In genomic region chr16:21483803-21484202, GRCm38 (mm10) we compare ENCODE assay signal across 26 mouse cellular contexts.
A peak's percentile ranks its signal among the peaks of the same experiment; 100 is the strongest.
DNase-seq lines count a peak whose midpoint lies in the region; ATAC-seq lines count a peak whose summit lies in the region.
"Had no signal": no experiment of that assay in that cellular context is flagged by ENCODE, and none has a peak within 500 bp of the region (broad histone marks: within the 10 kb centered on the region; RNA-seq: fewer than 3 reads in every experiment).

No protein-coding gene starts in this region.

- 67% methylated on average over 5 of the region's 5 CpGs for WGBS in heart, embryonic 12.5 days

- H3K9ac ChIP-seq in heart, embryonic 12.5 days: no peak overlapping the region
- H3K9ac ChIP-seq: embryonic facial prominence, embryonic 12.5 days; forebrain, embryonic 13.5 days; forebrain, embryonic 15.5 days; forebrain, postnatal 0 days had no signal

- no peaks in the 10 kb centered on the region for H3K27me3 ChIP-seq in heart, embryonic 12.5 days (replicated peaks)
- H3K27me3 ChIP-seq: CH12.LX; embryonic facial prominence, embryonic 12.5 days; forebrain, embryonic 13.5 days; forebrain, embryonic 15.5 days; Patski had no signal

- peaks cover 10% of the 10 kb centered on the region for H3K36me3 ChIP-seq in heart, embryonic 12.5 days
- H3K36me3 ChIP-seq: embryonic facial prominence, embryonic 12.5 days had no signal

- no peak overlapping the region for H3K4me2 ChIP-seq in heart, embryonic 12.5 days
- H3K4me2 ChIP-seq: embryonic facial prominence, embryonic 12.5 days; forebrain, embryonic 13.5 days; forebrain, embryonic 15.5 days had no signal

- no peaks in the 10 kb centered on the region for H3K9me3 ChIP-seq in heart, embryonic 12.5 days (replicated peaks)
- H3K9me3 ChIP-seq: embryonic facial prominence, embryonic 10.5 days; embryonic facial prominence, embryonic 12.5 days; forebrain, embryonic 13.5 days; forebrain, embryonic 15.5 days; G1E had no signal

- H3K4me3 ChIP-seq in heart, embryonic 12.5 days: no peak overlapping the region
- H3K4me3 ChIP-seq: embryonic facial prominence, embryonic 10.5 days; embryonic facial prominence, embryonic 12.5 days; forebrain, embryonic 13.5 days; forebrain, embryonic 15.5 days had no signal

- no peaks in the 10 kb centered on the region for H3K4me1 ChIP-seq in heart, embryonic 12.5 days (replicated peaks)
- H3K4me1 ChIP-seq: embryonic facial prominence, embryonic 12.5 days; forebrain, embryonic 13.5 days; forebrain, embryonic 15.5 days had no signal

- no peak overlapping the region for H3K27ac ChIP-seq in heart, embryonic 12.5 days (ENCODE audit: poor library complexity, severe bottlenecking)
- H3K27ac ChIP-seq: embryonic facial prominence, embryonic 10.5 days; embryonic facial prominence, embryonic 12.5 days; forebrain, embryonic 13.5 days; forebrain, embryonic 15.5 days had no signal

- DNase-seq in cerebellum, postnatal 10 days: peak; percentile 70 to 78
- no peak for DNase-seq in cerebellum, adult 9-11 months
- peak; percentile 91 for DNase-seq in heart, adult 11 months
- DNase-seq in heart, postnatal 10 days: peak; percentile 36 to 37
- no peak for DNase-seq in heart, adult 8-10 months (ENCODE audit: low spot score)
- DNase-seq in heart, postnatal 4 days: peak; percentile 40
- no peak for DNase-seq in heart, postnatal 25 days (ENCODE audit: low spot score)
- DNase-seq: adrenal gland, adult 8-10 months; adrenal gland, postnatal 14 days; adrenal gland, postnatal 36 days; B cell, adult 2 months; cerebellum, adult 11-12 months; cerebellum, adult 2 months; cerebellum, adult 9-10 months; cerebellum, postnatal 36 days; forebrain, postnatal 0 days had no signal

- intact Hi-C loops in heart, postnatal 10 days (cut with DNase I): no loop called here
- intact Hi-C loops in heart, postnatal 25 days (cut with DNase I): no loop called here

- no peak for ATAC-seq in heart, embryonic 12.5 days (ENCODE audit: insufficient number of reproducible peaks, low FRiP score)
- ATAC-seq: activated CD4-positive, CD25-positive, alpha-beta regulatory T cell, adult 4 months; CD4-positive, CD25-positive, alpha-beta regulatory T cell, adult 4 months; forebrain, embryonic 13.5 days; forebrain, embryonic 15.5 days; forebrain, postnatal 0 days; Patski had no signal

Comparison
In these comparisons a context has a peak if more than half of its experiments do, and no peak if none do; other contexts are left out.
1. DNase-seq: peak in cerebellum, postnatal 10 days (2 of 2), heart, adult 11 months (single experiment), heart, postnatal 10 days (2 of 2) and heart, postnatal 4 days (single experiment); none in cerebellum, adult 9-11 months (single experiment), heart, adult 8-10 months (single experiment) and heart, postnatal 25 days (single experiment).